Mouse (Mus musculus) frontal cortex, postnatal 36 days (tissue): ENCODE data around the gene Sgip1.

ENCODE experiments used
- DNase-seq, 2 experiments: peaks; one replicate each; pipeline ENCODE4 v3.0.0; 2022; ENCODE audit warnings: low spot score in 2 of 2

Gene Sgip1

GRCm38 (mm10) chr4:102895866-102896265 is 154.8 kb downstream of the Sgip1 start:
- no peak for DNase-seq

GRCm38 (mm10) chr4:102898987-102899386 is 157.9 kb downstream of the Sgip1 start:
- DNase-seq, result no peak

GRCm38 (mm10) chr4:102899683-102900082 is 158.6 kb downstream of the Sgip1 start:
- DNase-seq, result no peak

- DNase-seq, result no peak
These were observed 159.1 kb downstream of the Sgip1 start for GRCm38 (mm10) chr4:102900166-102900565.

GRCm38 (mm10) chr4:102907843-102908427 is 166.8 kb downstream of the Sgip1 start:
- DNase-seq, result no peak

GRCm38 (mm10) chr4:102910191-102910590 is 169.1 kb downstream of the Sgip1 start:
- DNase-seq, result no peak

GRCm38 (mm10) chr4:102913176-102913575 is 172.1 kb downstream of the Sgip1 start:
- DNase-seq, result no peak

- no peak for DNase-seq
These were observed 172.7 kb downstream of the Sgip1 start for GRCm38 (mm10) chr4:102913700-102914327.

GRCm38 (mm10) chr4:102918191-102918590 is 177.1 kb downstream of the Sgip1 start:
- no peak for DNase-seq

GRCm38 (mm10) chr4:102929491-102929890 is 188.4 kb downstream of the Sgip1 start:
- DNase-seq, result no peak

- peak in 1 of 2 experiments; percentile 29 for DNase-seq
These were observed 189.6 kb downstream of the Sgip1 start for GRCm38 (mm10) chr4:102930679-102931078.

- DNase-seq, result no peak
These were observed 199.2 kb downstream of the Sgip1 start for GRCm38 (mm10) chr4:102940266-102940665.

GRCm38 (mm10) chr4:102940738-102941137 is 199.6 kb downstream of the Sgip1 start:
- peak in 1 of 2 experiments; percentile 47 for DNase-seq

- no peak for DNase-seq
These were observed 203.2 kb downstream of the Sgip1 start for GRCm38 (mm10) chr4:102944325-102944724.

GRCm38 (mm10) chr4:102952476-102952875 is 211.4 kb downstream of the Sgip1 start:
- DNase-seq, result peak; percentile 8 to 42

- DNase-seq, result no peak
These were observed 214.3 kb downstream of the Sgip1 start for GRCm38 (mm10) chr4:102955294-102955956.

GRCm38 (mm10) chr4:102959409-102959808 is 218.3 kb downstream of the Sgip1 start:
- no peak for DNase-seq

GRCm38 (mm10) chr4:102964174-102964573 is 223.1 kb downstream of the Sgip1 start:
- DNase-seq, result no peak

- no peak for DNase-seq
These were observed 226.7 kb downstream of the Sgip1 start for GRCm38 (mm10) chr4:102967811-102968210.

GRCm38 (mm10) chr4:102969599-102969998 is 228.5 kb downstream of the Sgip1 start:
- DNase-seq, result no peak

GRCm38 (mm10) chr4:102971159-102971558 is 230.1 kb downstream of the Sgip1 start:
- no peak for DNase-seq

GRCm38 (mm10) chr4:102972071-102972470 is 231.0 kb downstream of the Sgip1 start:
- no peak for DNase-seq

GRCm38 (mm10) chr4:102974172-102974571 is 233.1 kb downstream of the Sgip1 start:
- no peak for DNase-seq
